Mouse (Mus musculus) left cerebral cortex, postnatal 36 days (tissue): ENCODE data around the gene Gpr176. TPM values are rescaled to one million over a fixed set of nuclear protein-coding genes. Genes with fewer than 3 reads are reported as not detected.

Experiments
- DNase-seq, 2 experiments: peaks; one replicate each; pipeline ENCODE4 v3.0.0; 2021 to 2022; ENCODE audit warnings: low spot score in 2 of 2, mixed read lengths in 1 of 2
- intact Hi-C: fragments of 180-260 bp; cut with DNase I; formaldehyde crosslinking; loops from one replicate; pipeline ENCODE4 v1.15.1; 2025
- microRNA-seq: library from miRNA; unstranded; fragments of <30 nt; microRNA quantifications from one replicate; pipeline ENCODE4 v1.2.0, GENCODE M21; 2022
- total RNA-seq, 2 experiments: library from RNA; stranded (reverse); gene quantifications; 2 replicates each; pipeline ENCODE4 v1.2.3; 2021

Gpr176 gene
- total RNA-seq, 2 experiments from 2014 or later, result 8.4 to 10.6 TPM

DNA sequence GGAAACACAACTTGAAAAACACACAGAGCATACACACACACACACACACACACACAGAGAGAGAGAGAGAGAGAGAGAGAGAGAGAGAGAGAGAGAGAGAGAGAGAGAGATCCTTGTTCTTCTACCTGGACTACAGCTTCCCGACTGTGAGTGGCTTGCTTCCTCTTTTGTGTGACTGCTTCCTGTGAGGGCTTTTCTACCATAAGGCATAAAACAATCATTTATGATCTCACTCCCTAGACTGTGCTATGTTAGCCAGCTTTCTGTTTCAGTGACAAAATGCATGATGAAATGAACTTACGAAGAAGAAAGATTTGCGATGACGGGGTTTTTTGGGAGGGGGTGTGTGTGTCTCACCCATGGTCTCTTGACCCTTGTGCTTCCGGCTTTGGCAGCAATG, 113.5 kb downstream of the Gpr176 start:
- DNase-seq, result no peak
- intact Hi-C loops, result loop anchor here (5.0 to 10.0 kb wide), 3 partner anchors 185 to 625 kb away; no protein-coding TSS in a partner anchor

DNA sequence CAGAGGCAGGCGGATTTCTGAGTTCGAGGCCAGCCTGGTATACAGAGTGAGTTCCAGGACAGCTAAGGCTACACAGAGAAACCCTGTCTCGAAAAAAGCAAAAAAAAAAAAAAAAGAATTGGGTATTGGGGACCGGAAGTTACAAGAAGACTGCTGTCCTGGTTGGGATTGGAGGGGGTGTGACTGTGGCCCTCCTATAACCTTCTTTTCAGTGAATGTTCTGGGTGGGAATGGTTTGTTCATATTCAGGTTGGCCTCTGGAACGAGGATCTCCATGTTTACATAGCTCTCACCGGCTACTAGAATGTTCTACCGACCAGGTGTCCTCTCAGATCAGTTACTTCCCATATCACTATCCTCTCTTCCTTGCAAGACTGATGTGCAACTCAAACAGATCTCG, 116.1 kb downstream of the Gpr176 start:
- intact Hi-C loops, result no loop called here
- no peak for DNase-seq

DNA sequence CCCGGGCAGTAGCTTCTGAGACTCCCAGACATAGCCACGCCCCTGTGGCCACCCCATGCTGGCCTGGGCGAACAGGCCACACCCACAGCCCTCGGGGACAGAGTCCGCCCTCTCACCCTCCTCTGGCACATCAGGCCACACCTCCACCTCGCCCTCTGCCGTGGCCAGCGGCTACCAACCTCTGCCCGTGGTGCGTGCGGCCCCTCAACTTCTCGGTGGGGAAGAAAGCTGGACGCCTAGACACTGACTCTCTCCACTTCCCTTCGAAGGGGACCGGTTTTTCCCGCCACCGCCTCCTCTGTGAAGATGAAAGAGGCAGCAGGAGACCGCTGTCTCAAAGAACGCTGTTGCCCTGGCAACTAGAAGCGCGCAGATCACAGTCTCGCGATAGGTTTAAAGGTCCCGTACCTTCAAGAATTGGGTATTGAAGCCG, 116.6 kb downstream of the Gpr176 start, which contains the start of gene Fsip1:
TSS of gene Fsip1 (minus strand) at position 346 of the 433 bp plus-strand sequence.
- peak; percentile 45 to 60 for DNase-seq

DNA sequence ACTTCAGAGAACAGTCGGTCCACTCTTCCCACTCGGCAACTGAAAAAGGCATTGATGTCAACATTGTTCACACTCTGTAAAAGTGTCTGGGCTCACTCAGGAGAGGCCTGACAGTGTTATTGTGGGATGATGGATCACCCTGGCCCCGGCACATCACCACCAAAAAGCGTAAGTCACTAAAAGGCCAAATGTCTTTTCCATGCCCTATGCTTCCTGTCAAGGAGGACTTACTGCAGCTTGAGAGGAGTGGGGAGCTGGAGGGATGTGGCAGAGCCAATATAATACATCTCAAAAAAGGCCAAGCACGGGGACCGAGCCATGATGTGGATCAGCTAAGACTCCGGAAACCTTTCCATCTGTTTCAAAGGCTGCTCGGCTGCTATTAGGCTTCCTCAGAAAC, 118.7 kb downstream of the Gpr176 start:
- intact Hi-C loops, result no loop called here
- DNase-seq, result no peak

More for the DNA sequence above, 116.6 kb downstream of the Gpr176 start, which contains the start of gene Fsip1:
- intact Hi-C loops, result no loop called here

DNA sequence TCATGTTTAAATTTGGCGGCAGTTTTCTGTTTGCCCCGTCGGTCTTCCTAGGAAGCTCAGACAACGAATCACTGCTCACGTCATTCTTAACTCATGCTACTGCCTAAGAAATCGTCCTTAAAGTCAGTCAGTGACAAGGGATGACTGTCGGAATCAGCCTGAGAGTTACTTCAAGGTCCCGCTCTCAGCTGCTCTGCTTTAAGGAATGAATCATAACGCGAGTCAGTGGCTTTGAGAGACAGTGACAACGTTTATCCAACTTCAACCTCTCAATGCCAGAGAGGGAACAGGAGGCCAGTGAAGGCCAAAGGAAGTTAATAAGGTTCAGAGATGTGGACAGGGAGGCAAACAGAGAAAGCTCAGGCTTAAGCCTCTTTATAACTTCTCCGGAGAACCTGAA, 124.3 kb downstream of the Gpr176 start:
- intact Hi-C loops, result loop anchor here (5.0 kb wide), 2 partner anchors 137 to 792 kb away; partner anchors contain the start of gene Thbs1
- no peak for DNase-seq

DNA sequence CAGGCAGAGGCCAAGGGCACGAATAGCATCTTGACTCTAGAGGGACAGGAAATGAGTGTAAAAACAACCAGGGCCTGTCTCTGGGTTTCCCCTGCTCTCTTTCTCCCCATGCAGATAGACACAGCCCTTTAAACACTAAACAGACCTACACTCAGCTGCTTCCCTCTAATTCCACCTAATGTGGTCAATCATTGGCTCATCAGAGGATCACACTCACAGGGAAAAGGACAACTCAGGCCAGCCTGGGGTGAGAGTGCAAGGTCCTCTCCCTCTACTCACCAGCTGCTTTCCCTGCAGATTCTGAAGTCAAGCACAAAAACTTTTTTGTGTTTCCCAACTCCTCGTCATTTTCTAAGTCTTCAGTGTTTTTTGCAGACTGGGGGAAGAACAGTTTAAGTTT, 125.2 kb downstream of the Gpr176 start:
- DNase-seq, result no peak
- intact Hi-C loops, result loop anchor here (5.0 kb wide), 2 partner anchors 136 to 791 kb away; partner anchors contain the start of gene Thbs1

DNA sequence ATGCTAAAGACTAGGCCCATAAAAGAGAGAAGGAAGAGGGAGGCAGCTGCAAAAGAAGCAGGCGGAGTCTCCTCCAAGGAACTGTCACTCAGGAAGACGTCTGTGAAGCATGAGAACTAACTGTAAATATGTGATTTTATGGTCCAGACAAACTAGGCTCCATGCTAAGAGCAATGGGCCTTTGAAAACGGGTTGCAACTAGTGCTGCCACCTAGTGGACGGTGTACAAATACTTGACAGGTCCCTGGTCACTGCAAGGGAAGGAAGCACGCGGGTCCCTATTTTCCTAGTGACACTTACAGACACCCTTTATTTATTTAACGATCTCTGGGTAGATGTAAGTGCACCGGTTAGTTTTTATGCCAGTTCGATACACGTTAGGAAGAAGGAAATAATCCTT, 127.3 kb downstream of the Gpr176 start:
- intact Hi-C loops, result loop anchor here (5.0 kb wide), 2 partner anchors 134 to 789 kb away; partner anchors contain the start of gene Thbs1
- DNase-seq, result peak; percentile 51 to 64

DNA sequence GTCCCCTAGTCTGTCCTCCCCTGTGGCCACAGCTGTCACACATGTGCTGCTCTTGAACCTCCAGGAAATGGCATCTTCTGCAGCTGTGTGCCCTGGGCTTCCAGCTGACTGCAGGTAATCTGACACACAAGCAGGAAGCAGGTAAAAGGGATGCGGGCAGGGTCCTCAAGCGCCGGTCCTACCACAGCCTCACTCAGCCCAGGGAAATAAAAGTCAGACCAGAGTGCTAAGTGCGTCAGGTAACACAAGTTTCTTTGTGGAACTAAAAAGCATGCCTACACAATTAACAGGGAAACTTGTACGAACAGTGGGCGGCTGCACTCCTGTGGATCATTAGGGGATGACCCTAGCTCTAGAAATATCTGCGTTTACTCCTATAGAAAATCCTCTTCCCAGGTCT, 137.0 kb downstream of the Gpr176 start:
- intact Hi-C loops, result no loop called here
- DNase-seq, result no peak

DNA sequence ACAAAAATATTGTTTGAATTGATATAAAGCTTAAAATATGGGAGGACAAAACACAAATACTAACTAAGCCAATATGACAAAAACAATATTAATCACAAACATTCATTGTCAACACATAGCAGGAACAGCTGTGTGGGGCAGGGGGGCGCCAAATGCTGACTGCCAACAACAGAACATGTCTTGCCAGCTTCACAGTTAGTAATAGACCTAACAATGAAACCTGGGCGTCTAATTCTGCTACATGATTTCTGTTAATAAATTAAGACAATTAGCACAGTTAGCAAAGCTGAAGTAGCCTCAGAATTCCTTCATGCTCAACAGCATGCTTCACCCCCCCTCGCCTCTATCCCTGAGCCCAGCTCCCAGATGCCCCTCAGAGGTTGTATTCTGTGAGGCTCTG, 137.6 kb downstream of the Gpr176 start:
- intact Hi-C loops, result no loop called here
- DNase-seq, result no peak

DNA sequence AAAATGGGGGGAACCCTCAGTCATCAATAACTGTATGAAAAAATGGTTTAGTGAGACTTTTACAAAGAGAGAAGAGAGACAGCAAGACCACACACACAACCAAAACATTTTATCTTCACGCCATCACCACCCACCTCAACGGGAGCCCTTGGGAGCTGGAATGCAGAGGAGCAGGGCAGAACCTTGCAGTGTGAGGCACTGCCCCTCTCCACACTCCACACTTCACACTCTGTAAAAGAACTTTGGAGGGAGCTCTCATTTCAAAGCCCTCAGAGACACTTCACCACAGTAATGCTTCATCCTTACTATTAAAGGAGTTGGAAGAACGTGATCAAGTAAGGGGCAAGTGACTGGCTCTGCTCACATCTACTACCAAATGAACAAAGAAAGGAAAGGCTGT, 142.7 kb downstream of the Gpr176 start:
- intact Hi-C loops, result no loop called here
- DNase-seq, result no peak

DNA sequence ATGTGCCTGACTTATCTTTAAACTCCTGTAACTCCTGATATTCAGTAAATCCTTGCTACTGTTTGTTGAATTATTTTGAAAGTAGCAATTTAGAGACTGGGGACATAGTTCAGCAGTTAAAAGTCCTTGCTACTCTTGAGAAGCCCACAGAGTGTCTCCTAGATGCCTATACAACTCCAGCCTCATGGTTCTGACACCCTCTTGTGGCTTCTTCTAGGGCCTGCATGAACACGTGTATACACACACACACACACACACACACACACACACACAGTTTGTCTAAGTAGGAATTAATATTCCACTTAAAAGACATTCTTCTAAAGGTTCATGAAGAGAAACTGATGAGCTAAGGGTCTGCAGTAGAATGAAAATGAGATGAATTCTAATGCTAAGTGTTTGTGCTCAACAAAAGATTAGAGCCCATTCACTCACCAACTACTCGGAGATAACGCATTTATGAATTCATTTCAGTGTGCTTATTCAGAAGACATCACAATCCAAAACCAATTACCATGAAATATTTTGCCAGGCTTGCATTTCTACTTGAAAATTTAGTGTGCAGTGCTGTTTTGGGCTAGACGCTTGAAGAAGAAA, 144.6 kb downstream of the Gpr176 start:
- intact Hi-C loops, result no loop called here

More for the DNA sequence above, 144.6 kb downstream of the Gpr176 start:
- DNase-seq, result no peak

Small RNA genes within 50 kb of the gene (microRNA-seq; reads per million reads assigned to microRNA genes)
- not detected for gene Gm22800

Other genes starting within 250 kb of the Gpr176 start
- gene Fsip1, start 116.5 kb downstream of the Gpr176 start, total RNA-seq, result under 1 TPM; 0.20 to 0.48 TPM
- gene Eif2ak4, start 15.2 kb upstream of the Gpr176 start, total RNA-seq, result 10 to 100 TPM; 18.1 to 24.8 TPM
- 100 to 1,000 TPM; 136 to 158 TPM for gene Srp14, start 106.3 kb upstream of the Gpr176 start, total RNA-seq
- 1 to 10 TPM; 4.8 to 5.8 TPM for gene Bmf, start 176.3 kb upstream of the Gpr176 start, total RNA-seq
- gene Bub1b, start 224.8 kb upstream of the Gpr176 start, total RNA-seq, result 1 to 10 TPM in 1 of 2 experiments, under 1 TPM in 1; 0.42 to 2.3 TPM